Mouse (Mus musculus): ENCODE data around the gene Kdm2b.

The Kdm2b gene

GRCm38 (mm10) chr5:122894007-122894637 lies 95.5 kb downstream of the Kdm2b start:
- DNase-seq (ENCODE audit: low read depth, low spot score), result peak; percentile 79

GRCm38 (mm10) chr5:122893270-122893669 lies 96.4 kb downstream of the Kdm2b start:
- no peak for DNase-seq (ENCODE audit: low read depth, low spot score)

- DNase-seq (ENCODE audit: low read depth, low spot score), result peak; percentile 70
Observed at GRCm38 (mm10) chr5:122890396-122890795, 99.2 kb downstream of the Kdm2b start.

DNA sequence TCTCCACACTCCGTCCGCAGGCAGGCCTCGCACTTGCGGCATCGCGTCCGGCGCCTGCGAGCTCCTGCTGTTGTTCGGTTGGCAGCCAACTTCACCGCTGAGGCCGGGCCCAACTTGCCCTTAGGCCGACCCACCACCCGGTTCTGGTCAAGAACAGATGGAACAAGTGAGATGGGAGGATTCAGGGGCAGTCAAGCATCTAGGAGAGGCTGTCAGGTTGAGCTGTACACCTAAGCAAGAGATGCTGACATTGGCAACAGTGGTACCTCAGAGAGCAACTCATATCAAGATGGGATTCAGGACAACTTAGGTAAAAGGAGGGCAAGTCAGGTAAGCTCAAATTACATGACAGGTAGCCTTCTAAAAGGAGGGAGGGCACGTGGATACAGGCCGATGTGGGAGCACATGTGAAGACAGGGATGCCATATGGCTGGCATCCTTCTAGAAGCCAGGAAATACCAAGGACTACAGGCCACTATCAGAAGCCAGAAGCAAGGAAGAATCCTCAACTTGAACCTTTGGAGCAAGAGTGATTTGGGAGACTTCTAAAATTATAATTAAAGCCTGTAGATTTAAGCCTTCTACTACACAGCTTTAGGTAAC lies 100.9 kb downstream of the Kdm2b start:
- DNase-seq (ENCODE audit: low read depth, low spot score), result peak; percentile 23

- no peak for DNase-seq (ENCODE audit: low read depth, low spot score)
Observed at GRCm38 (mm10) chr5:122887926-122888611, 101.6 kb downstream of the Kdm2b start.

DNA sequence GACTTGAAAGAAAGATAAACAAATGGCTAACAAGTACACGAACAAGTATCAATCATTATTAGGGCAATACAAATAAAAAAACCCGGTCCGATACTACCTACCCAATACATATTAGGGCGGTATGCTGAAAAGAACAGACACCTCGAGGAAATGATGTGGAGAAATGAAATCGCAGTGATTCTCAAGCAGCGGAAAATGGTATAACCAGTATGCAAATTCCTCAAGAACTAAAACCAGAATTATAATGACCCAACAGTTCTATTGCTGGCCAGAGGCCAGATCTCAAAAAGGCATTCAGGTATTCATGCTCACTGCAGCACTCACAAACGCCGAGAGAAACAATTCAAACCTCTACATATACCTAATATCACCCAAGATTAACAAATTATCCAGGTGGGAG lies 102.6 kb downstream of the Kdm2b start:
- DNase-seq (ENCODE audit: low read depth, low spot score), result no peak

- no peak for DNase-seq (ENCODE audit: low read depth, low spot score)
Observed at GRCm38 (mm10) chr5:122884594-122885348, 104.9 kb downstream of the Kdm2b start.

DNA sequence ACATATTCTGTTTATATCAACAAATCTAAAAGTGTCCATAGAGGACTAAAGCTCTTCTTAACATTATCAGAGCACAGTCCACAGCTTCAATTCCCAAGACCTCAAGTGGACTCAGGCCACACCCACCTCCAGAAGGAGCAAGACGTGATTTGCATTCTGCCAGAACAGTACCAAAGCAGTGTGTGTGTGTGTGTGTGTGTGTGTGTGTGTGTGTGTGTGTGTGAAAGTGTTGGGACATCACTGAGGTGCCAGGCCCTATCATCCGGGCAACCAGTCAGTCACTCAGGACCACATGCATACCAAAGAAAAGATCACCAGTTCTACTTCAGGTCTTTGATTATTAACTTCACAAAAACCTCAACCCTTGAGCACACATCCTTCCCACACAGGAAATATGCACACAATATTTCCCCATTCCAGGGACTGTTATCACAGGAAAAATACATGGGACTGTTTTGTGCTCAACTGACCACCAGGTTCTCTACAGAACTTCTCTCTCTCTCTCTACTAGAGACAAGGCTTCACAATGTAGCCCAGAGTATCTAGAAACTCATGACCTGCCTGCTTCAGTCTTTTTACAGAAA lies 105.9 kb downstream of the Kdm2b start:
- no peak for DNase-seq (ENCODE audit: low read depth, low spot score)

- no peak for DNase-seq (ENCODE audit: low read depth, low spot score)
Observed at GRCm38 (mm10) chr5:122883237-122883636, 106.4 kb downstream of the Kdm2b start.

DNA sequence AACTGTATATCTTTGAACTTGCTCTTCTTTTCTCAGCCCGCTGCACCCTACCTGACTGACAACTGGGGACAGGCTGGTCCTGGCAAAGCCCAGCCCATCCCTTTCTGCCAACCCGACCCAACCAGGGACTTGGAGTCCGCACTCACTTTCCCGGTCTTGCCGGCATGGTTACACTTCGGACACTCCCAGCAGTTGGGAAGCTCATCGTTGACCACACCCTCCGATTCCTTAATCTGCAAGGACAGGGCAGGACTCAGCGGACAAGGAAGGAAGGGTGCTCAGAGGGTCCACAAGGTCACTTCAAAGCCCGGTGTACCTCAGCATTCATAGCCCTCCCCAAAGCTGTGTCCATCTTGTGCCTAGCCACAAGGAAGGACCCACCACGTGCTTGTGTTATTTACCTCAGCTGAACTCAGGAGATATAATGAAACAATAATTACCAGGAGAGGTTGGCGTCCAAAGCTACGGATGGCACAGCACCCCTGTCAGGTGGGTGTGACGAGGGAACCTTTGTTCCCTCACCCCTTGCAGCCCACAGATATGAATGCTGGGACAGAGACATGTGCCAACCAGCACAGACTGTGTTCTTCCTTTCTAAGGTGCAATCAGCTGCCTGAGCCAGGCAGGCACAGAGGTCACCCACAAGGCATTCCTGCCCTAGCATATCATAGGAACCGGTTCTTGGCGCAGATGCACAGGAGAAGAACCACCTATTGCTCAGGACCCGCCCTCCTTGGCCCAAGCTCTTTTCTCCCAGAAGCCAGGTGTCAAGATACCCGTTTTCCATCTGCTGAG lies 107.2 kb downstream of the Kdm2b start:
- peak; percentile 13 for DNase-seq (ENCODE audit: low read depth, low spot score)

- peak; percentile 89 for DNase-seq (ENCODE audit: low read depth, low spot score)
Observed at GRCm38 (mm10) chr5:122881313-122881712, 108.3 kb downstream of the Kdm2b start.

DNA sequence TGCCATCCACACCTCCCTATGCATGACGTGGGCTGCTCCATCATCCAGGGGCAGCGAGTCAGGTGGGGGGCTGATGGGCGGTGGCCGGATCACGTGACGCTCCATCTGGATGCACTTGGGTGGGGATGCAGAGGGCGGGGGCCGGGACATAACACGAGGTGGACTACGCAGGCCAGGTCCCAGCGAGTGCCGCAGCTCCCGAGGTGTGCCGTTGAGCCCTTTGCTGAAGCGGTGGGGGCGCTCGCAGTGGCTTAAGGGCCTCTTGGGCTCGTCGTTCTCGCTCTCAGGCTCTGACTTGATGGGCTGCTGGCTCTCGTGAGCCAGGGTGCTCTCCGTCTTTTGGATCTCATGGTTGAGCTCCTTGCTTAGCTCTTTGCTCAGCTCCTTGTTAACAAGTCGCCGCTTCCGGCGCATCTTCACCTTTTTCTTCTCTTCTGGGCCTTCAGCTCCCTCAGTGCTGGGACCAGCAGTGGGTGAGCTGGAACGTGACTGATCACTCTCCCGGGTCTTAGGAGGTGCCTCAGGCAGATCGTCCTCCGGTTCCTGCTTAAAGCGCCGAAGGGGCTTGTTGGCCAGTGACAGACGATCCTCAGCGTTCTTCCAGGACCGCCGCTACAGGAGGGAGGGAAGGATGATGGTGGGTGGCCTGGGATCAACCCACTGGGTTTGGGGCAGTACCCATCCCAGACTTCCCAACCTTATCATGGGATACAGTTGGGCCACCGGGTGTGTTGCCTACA lies 109.2 kb downstream of the Kdm2b start:
- DNase-seq (ENCODE audit: low read depth, low spot score), result peak; percentile 51

DNA sequence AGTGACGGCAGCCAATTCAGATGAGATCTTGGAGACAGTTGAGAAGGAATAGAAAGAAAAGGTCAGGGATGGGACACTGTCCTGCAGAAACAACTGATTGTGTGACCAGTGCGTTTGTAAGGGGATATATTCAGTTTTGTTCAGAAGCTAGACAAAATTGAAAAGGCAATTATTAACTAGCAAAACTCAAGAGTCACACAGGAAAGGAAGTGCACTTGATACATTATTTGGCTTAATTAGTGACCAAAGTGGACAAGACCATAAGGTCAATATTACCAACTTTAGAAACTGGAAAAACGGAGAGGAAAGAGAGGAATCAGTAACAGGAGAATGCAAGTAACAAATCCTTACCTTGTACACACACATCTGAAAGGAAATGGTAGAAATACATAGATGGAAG lies 113.0 kb downstream of the Kdm2b start:
- DNase-seq (ENCODE audit: low read depth, low spot score), result no peak

- DNase-seq (ENCODE audit: low read depth, low spot score), result no peak
Observed at GRCm38 (mm10) chr5:122874359-122874758, 115.3 kb downstream of the Kdm2b start.

DNA sequence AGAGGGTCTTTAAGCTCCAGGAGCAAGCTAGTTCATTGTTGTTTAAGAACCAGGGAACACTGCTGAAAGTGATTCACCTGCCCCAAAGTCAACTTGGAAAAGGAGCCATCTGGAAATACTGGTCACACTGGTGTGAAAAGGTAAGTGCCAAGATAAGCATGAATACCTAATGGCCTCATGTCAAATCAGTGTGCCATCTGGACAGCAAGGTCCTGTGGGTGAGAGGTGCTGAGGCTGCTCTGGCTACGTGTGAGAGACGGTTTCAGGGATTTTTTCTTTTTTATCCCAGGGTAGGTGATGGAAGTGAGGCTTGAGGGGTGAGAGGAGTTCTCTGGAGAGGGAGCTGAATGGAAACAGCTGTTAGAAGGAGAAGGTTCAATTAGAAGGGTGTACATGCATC lies 116.0 kb downstream of the Kdm2b start:
- no peak for DNase-seq (ENCODE audit: low read depth, low spot score)

DNA sequence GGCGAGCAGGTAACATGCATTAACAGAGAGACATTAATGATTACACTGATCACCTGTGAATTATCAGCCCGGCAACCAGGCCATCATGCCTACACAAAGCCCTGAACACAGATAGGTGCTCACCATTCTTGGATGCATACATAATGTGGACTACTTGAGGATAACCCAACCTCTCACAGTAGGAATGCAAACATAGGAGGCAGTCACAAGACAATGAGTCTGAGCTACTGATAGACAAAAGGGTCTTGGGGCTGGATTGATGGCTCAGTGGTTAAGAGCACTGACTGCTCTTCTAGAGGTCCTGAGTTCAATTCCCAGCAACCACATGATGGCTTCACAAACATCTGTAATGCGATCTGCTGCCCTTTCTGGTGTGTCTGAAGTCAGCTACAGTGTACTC lies 117.0 kb downstream of the Kdm2b start:
- DNase-seq (ENCODE audit: low read depth, low spot score), result peak; percentile 66

DNA sequence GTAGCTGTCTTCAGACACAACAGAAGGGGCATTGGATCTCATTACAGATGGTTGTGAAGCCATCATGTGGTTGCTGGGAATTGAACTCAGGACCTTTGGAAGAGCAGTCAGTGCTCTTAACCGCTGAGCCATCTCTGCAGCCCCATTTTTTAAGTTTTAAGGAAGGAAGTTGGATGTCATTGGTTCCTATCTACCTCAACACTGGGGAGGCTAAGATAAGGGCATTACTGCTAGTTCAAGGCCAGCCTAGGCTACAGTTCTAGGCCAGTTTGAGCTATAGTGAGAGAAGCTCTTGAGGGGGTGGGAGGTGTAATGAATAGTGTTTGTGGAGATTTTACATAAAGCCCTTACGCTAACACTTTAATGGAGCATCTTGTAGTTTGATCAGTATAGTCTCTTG lies 126.6 kb downstream of the Kdm2b start:
- DNase-seq (ENCODE audit: low read depth, low spot score), result no peak

GRCm38 (mm10) chr5:122855858-122856257 lies 133.8 kb downstream of the Kdm2b start:
- no peak for DNase-seq (ENCODE audit: low read depth, low spot score)

DNA sequence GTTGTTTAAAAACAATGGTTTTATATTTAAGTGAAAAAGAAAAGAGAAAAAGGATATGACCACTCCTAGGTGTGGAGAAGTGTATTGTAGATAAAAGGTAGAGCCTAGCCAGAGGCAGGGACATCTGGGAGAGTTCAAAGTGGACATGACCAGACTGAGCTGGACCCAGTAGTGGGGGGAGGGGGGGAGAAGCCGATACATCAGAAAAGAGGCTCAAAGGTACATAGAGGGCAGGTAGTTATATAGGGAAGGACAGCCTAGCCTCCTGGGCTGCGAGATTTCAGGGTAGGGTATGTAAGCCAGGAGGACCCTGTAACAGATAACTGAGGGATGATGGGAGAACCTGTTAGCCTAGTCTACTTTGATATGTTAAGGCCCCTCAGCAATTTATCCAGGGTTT lies 137.0 kb downstream of the Kdm2b start:
- DNase-seq (ENCODE audit: low read depth, low spot score), result no peak

GRCm38 (mm10) chr5:122850319-122851002 lies 139.2 kb downstream of the Kdm2b start:
- no peak for DNase-seq (ENCODE audit: low read depth, low spot score)
